Mouse (Mus musculus): ENCODE data around the gene Rgs17.

- TF ChIP-seq CTCF (IDR thresholded peaks at IDR 0.05; ENCODE audit: control insufficient read depth, insufficient read depth, insufficient replicate concordance, low read depth, low read length) = no peak
- no peak for TF ChIP-seq POLR2A (IDR thresholded peaks at IDR 0.05; ENCODE audit: control insufficient read depth, low read depth, low read length)
These were observed 21.5 kb downstream of the Rgs17 start for GRCm38 (mm10) chr10:5900731-5901130.

Data from testis, adult 2 months (tissue).